Mouse (Mus musculus): ENCODE data around the gene Bach2.

Bach2 gene

GRCm38 (mm10) chr4:32327626-32328025, 89.0 kb downstream of the Bach2 start:
- DNase-seq (ENCODE audit: low spot score in 2 of 2) = no peak

GRCm38 (mm10) chr4:32328561-32328960, 90.0 kb downstream of the Bach2 start:
- DNase-seq (ENCODE audit: low spot score in 2 of 2) = no peak

GRCm38 (mm10) chr4:32330584-32331314, 92.1 kb downstream of the Bach2 start:
- no peak for DNase-seq (ENCODE audit: low spot score in 2 of 2)

DNA sequence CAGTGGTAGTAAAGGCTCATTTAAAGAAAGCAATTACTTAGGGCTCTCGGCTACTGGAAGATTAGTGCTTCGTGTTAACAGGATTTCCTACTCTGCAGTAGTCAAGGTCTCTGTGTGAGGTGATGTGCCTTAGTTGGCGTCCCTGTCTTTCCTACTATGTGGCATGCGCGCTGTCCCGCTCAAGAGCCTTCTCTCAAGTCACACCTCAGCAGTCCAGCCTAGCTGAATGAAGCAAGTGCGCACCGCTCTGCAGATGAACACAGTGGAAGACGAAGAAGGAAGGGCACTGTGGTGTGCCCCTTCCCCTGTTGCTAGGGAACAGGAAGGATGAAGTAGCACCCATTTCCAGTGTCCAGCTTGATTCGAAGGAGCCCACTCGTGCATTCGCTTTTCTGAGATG, 93.4 kb downstream of the Bach2 start:
- no peak for DNase-seq (ENCODE audit: low spot score in 2 of 2)

- no peak for DNase-seq (ENCODE audit: low spot score in 2 of 2)
Measured at GRCm38 (mm10) chr4:32334131-32334530, 95.5 kb downstream of the Bach2 start.

GRCm38 (mm10) chr4:32334765-32335164, 96.2 kb downstream of the Bach2 start:
- no peak for DNase-seq (ENCODE audit: low spot score in 2 of 2)

DNA sequence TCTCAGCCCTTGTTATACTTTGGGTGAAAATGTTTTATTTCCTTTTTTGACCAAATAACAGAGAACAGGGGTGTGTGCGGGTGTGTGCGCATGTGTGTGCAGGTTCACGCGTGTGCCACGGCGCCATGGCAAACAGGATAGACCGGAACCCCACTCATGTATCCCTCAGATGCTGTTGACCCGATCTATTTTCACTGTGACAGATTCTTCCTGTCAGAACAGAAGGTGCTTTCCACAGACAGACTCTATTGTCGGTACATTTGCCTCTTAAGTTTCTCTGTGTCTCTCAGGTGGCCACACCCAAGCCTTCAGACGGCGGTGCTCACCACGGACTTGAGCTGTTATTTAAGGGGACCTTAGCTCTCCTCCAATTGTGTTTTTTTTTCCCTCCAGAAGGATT, 97.1 kb downstream of the Bach2 start:
- DNase-seq (ENCODE audit: low spot score in 2 of 2) = no peak

- peak in 1 of 2 experiments; percentile 44 for DNase-seq (ENCODE audit: low spot score in 2 of 2)
Measured at GRCm38 (mm10) chr4:32336642-32337041, 98.0 kb downstream of the Bach2 start.

DNA sequence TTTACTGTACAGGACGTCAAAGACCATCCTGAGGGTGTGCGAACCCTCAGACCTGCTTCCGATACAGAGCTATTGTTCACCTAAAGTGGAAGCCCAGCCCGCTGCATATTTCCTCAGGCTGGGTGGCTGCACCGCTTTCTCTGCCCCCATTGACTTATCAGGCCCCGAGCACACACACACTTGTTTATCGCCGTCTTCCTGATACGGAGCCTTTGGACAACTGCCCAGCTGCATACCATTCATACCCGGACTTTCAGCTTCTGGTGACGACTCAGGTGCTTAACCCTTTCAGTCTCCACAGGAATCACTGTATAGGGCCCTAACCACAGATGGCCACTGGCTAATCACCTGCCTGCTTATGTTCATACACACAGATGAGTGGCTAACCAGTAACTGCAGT, 99.0 kb downstream of the Bach2 start:
- DNase-seq (ENCODE audit: low spot score in 2 of 2) = peak; percentile 77 to 88

DNA sequence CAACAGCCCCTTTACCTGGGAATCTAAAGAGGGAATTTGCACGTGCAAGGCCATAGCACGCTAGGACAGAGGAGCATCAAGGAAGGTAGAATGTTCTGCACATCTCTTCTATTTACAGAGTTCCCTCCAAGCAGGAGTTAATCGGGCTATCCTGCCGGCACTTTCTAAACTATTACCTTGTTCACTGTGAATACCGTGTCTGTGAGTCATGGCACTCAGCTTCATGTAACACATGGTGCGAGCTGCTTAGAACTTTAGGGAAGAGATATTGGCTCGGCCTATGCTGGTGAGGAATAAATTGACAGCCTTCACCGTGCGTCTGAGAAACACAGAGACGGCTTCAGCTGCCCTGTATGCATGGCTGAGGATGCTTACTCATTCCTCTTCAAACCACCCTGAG, 99.8 kb downstream of the Bach2 start:
- DNase-seq (ENCODE audit: low spot score in 2 of 2) = no peak

DNA sequence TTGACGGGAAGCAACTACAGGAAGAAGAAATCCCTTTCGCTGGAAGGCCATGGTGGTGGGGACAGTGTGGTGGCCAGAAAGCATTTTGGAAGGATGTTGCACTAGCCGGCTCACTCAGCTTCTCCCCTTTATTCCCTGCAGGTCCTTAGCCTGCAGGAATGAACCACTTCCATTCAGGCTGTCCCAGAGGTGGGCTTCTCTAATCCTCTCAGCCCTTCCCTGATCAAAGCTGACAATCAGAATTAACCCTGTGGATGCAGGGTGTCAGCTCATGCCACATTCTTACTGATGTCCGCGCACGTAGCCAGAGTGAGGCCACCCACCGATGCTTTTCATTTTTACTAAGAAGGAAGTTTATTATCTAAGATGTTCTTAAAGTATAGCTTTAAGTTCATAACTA, 102.2 kb downstream of the Bach2 start:
- DNase-seq (ENCODE audit: low spot score in 2 of 2) = no peak

- DNase-seq (ENCODE audit: low spot score in 2 of 2) = no peak
Measured at GRCm38 (mm10) chr4:32342269-32342668, 103.7 kb downstream of the Bach2 start.

DNA sequence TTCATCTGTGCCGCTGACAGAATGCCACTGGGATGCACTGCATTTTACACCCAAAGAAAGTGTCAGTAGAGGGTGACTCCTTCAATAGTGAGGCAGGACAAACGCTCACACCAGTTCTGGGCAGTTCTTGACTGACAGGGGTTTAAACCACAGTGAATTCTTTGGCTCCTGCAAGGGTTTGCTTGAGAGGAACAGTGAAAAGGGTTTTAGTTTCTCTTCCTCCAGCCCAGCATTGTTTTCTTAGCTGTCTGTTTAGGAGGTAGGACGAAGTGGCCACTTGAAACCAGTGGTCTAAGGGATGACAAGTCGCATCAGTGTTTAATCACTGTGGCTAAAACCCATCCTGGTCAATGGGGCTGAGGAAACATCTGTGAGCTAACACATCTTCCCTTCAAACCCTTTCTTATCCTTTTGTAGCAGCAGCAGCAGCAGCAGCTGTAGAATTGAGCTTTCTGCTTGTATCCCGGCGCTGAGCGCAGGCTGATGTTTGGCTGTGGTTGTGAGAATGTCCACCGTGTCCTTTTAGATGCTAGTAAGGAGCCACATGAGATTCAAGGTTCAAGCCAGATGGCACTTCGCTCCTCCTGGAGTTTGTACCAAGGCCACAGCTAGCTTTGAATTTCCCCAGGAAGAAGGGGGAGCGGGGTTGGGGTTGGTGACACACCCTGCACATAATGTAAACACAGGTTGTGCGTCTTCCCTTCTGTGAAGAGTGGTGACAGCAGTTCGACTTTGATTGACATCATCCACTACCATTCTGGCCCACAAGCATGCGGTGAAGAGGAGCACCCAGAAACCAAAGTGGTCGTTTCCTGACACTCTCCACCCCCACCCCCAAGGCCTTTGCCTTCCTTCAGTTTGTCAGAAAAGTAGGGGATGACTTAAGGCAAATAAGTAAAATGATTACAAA, 104.9 kb downstream of the Bach2 start:
- DNase-seq (ENCODE audit: low spot score in 2 of 2) = no peak

DNA sequence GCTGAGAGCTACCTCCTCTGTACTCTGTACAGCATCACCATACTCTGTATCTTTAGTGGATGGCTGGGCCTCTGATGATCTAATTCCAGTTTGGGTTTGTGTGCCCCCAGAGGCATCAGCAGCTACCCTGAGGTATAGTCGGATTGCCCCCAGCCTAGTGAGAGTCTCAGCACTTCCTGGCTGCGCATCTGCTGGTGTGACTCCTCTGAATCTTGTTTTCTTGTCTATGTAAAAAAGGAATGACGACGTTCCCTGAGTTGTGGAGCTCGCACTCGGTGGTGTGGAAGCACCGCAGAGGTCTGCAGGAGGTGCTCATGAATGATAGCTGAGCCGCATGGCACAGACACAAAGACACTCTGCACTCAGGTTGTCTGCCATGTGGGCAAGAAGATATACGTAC, 105.7 kb downstream of the Bach2 start:
- no peak for DNase-seq (ENCODE audit: low spot score in 2 of 2)

DNA sequence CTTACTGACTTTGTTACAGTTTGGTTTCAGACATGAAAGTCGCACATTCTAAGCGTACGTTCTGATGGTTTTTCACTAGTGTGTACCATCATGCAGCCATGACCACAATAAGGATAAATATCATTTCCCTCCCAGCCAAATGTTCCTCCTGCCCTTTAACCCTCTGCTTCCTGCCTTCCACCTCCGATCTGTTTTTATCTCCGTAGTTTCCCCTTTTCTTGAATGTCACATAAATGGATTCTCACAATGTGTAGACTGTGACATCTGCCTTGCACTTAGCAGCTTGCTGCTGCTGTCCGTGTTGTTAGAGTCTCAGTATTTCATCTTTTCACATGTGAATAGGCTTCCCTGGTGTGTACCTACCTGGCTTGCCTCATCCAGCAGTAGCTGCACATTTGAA, 108.6 kb downstream of the Bach2 start:
- no peak for DNase-seq (ENCODE audit: low spot score in 2 of 2)

- DNase-seq (ENCODE audit: low spot score in 2 of 2) = no peak
Measured at GRCm38 (mm10) chr4:32347711-32348110, 109.1 kb downstream of the Bach2 start.

- no peak for DNase-seq (ENCODE audit: low spot score in 2 of 2)
Measured at GRCm38 (mm10) chr4:32349361-32349760, 110.8 kb downstream of the Bach2 start.

- DNase-seq (ENCODE audit: low spot score in 2 of 2) = no peak
Measured at GRCm38 (mm10) chr4:32351236-32351635, 112.6 kb downstream of the Bach2 start.

- peak in 1 of 2 experiments; percentile 56 for DNase-seq (ENCODE audit: low spot score in 2 of 2)
Measured at GRCm38 (mm10) chr4:32351661-32352246, 113.2 kb downstream of the Bach2 start.

DNA sequence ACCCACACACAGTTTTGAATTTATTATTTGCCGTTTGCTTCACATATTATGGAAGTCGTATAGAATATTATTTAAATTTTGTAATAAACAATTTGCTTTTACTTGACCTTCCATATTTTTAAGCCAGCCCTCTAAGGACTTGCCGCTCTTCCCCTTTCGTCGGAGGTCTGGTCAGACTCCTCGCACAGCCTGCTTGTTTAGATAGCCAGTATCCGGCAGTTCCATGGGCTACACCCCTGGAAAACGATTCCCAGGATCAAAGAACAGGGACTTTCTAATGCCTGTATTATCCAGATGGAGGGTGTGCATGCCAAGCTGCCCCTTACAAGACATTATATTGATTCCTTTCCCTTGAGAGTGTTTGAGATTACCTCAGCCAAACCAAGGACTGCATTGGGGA, 113.8 kb downstream of the Bach2 start:
- no peak for DNase-seq (ENCODE audit: low spot score in 2 of 2)

GRCm38 (mm10) chr4:32352842-32353241, 114.2 kb downstream of the Bach2 start:
- DNase-seq (ENCODE audit: low spot score in 2 of 2) = peak in 1 of 2 experiments; percentile 50

- no peak for DNase-seq (ENCODE audit: low spot score in 2 of 2)
Measured at GRCm38 (mm10) chr4:32355935-32356617, 117.5 kb downstream of the Bach2 start.

All from heart, adult 9 months (tissue).